Mouse (Mus musculus): ENCODE measurements around the gene Ncaph. TPM values are rescaled to one million over a fixed set of nuclear protein-coding genes. Genes with fewer than 3 reads are reported as not detected.

Ncaph gene
- total and polyA plus RNA-seq, 3 experiments: 37.5 to 49.4 TPM; not detected in 1

DNA sequence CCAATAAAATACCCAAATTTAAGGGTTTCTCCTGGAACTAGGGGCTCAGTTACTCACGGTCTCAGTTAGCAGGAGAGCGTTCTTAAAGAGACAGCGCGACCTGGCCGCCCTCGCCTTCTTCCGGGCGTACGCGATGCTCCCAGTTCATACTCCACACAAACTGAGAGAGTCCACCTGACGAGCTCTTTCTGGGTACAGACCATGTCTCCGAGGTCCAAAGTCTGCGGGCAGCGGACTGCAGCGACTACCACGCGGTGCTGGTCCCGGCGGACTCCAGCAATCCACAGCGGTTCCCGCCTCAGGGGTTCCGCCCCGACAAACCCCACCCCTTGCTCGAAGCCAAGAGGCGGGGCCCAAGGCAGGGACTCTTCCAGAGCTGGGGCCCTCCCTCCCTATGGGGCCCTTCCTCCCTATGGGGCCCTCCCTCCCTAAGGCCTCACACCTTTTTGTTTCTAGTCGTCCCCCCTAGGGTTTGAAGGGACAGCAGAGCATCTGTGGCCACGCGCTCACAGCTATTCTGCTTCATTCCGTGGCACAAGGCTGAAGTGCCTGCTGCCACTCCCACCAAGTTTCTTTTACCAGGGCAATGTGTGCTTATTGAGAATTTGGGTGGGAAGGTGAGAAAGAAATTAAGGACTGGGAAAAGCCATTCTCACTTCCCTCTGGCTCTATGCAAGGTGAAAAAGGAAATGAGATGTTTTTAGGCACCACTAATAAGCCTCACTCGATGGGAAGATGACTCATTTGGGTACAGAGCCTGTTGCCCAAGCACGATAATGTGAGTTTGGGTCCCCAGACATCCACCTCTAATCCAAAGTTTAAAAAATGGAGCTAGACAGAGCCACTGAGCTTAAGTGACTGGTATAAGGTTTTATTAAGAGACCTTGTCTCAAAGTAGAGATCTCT is 9.7 kb upstream of the Ncaph start, which contains the start of gene Itpripl1:
Itpripl1 (minus strand) TSS at position 285 of the 906 bp plus-strand sequence.
- peak; percentile 91 for DNase-seq (ENCODE audit: low read depth, low spot score)
- Histone ChIP-seq H3K79me2 (ENCODE audit: control insufficient read depth, insufficient read depth, low read length, poor library complexity) (peaks cover 14% of the 10 kb centered on the region), H3K4me3 (ENCODE audit: control insufficient read depth in 1 of 2, insufficient read depth in 1 of 2, low read depth in 2 of 2, low read length in 2 of 2) (peak within 1 kb of the TSS; percentile 78 to 83), H3K9me3 (replicated peaks; ENCODE audit: insufficient read depth, low read length) (no peaks in the 10 kb centered on the region), H3K27me3 (ENCODE audit: control insufficient read depth in 1 of 2, insufficient read depth in 2 of 2, low read length in 2 of 2) (no peaks in the 10 kb centered on the region), H3K27ac (ENCODE audit: control insufficient read depth, low read depth, low read length) (peak within 1 kb of the TSS; percentile 33), H3K4me1 (ENCODE audit: control insufficient read depth in 1 of 2, insufficient read depth in 2 of 2, low read length in 2 of 2) (peaks cover 2 to 18% of the 10 kb centered on the region in 2 experiments; a peak in 3 of 4 replicates), H3K36me3 (ENCODE audit: control insufficient read depth in 1 of 2, insufficient read depth in 2 of 2, low read length in 2 of 2) (peaks cover 0 to 6% of the 10 kb centered on the region in 2 experiments; a peak in 2 of 4 replicates), H3K9ac (ENCODE audit: control insufficient read depth, low read depth, low read length, poor library complexity, severe bottlenecking) (peak within 1 kb of the TSS; percentile 88)
- TF ChIP-seq ELF1 (IDR thresholded peaks at IDR 0.05; ENCODE audit: low read depth, low read length) (no peak; the same call in 1 of the 2 replicates), ZKSCAN1 (IDR thresholded peaks at IDR 0.05; ENCODE audit: low read depth, low read length) (no peak), ZMIZ1 (IDR thresholded peaks at IDR 0.05; ENCODE audit: low read depth, low read length) (peak; percentile 69; the same call in 1 of the 2 replicates), BHLHE40 (IDR thresholded peaks at IDR 0.05; ENCODE audit: borderline replicate concordance, low read depth, low read length) (no peak), ETS1 (IDR thresholded peaks at IDR 0.05; ENCODE audit: low read depth, low read length) (0 out of 2 replicates have a peak, but pooled peaks have one; percentile 21), KAT2A (conservative IDR thresholded peaks at IDR 0.05; ENCODE audit: low read depth, low read length) (no peak), POLR2A (IDR thresholded peaks at IDR 0.05; ENCODE audit: control insufficient read depth in 1 of 2, insufficient read depth in 1 of 2, low read depth in 1 of 2, low read length in 2 of 2, poor library complexity in 1 of 2) (peak; percentile 79 to 93), USF2 (IDR thresholded peaks at IDR 0.05; ENCODE audit: borderline replicate concordance in 1 of 2, insufficient read depth in 1 of 2, low read depth in 1 of 2, low read length in 2 of 2) (no peak), NELFE (IDR thresholded peaks at IDR 0.05; ENCODE audit: low read depth, low read length) (peak; percentile 84), GABPA (IDR thresholded peaks at IDR 0.05; ENCODE audit: low read depth, low read length) (no peak), SIN3A (IDR thresholded peaks at IDR 0.05; ENCODE audit: low read length) (peak; percentile 90), MEF2A (IDR thresholded peaks at IDR 0.05; ENCODE audit: extremely low read depth, insufficient replicate concordance, low read depth, low read length, poor library complexity, severe bottlenecking) (no peak), TCF12 (IDR thresholded peaks at IDR 0.05; ENCODE audit: low read depth, low read length) (peak; percentile 38; the same call in 1 of the 2 replicates), MAZ (IDR thresholded peaks at IDR 0.05; ENCODE audit: low read depth, low read length) (peak; percentile 94), MYC (IDR thresholded peaks at IDR 0.05; ENCODE audit: low read depth, low read length) (peak; percentile 71; the same call in 1 of the 2 replicates), HCFC1 (IDR thresholded peaks at IDR 0.05; ENCODE audit: low read depth, low read length) (peak; percentile 50; the same call in 1 of the 2 replicates), TBP (IDR thresholded peaks at IDR 0.05; ENCODE audit: low read depth, low read length) (0 out of 2 replicates have a peak, but pooled peaks have one; percentile 30), POLR2AphosphoS2 (IDR thresholded peaks at IDR 0.05; ENCODE audit: low read length) (peak; percentile 73; the same call in 1 of the 2 replicates), MAX (IDR thresholded peaks at IDR 0.05; ENCODE audit: low read length) (peak; percentile 82), MXI1 (IDR thresholded peaks at IDR 0.05; ENCODE audit: low read depth, low read length) (peak; percentile 92)

Measured in MEL (cell line).